Mouse (Mus musculus): ENCODE data around the gene Zfp92. TPM values are rescaled to one million over a fixed set of nuclear protein-coding genes. Genes with fewer than 3 reads are reported as not detected.

The Zfp92 gene
- polyA plus RNA-seq, 1 experiment from 2014 or later, result 0.21 TPM

DNA sequence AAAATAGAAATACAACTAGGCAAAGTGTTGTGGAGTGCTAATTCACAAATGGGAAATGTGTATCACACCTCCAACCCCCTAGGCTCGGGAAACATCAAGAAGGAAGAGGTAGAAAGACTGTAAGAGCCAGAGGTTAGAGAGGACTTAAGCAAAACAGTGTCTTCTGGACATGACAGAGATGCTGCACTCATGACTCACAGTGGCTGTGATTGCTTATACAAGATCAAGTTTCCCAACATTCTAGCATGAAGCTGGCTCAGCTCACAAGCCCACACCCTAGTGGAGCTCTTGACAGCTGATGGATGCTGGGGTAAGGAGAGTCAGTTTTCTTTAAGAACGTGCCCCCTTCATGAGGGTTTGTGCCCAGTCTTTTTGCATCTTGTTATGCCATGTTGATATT is 30.5 kb downstream of the Zfp92 start:
- 54% methylated on average over 2 of the region's 2 CpGs for WGBS
- H3K4me3 ChIP-seq (replicated peaks), result no peak overlapping the region
- H3K9me3 ChIP-seq, result no peaks in the 10 kb centered on the region
- H3K9ac ChIP-seq, result no peak overlapping the region
- H3K4me2 ChIP-seq, result no peak overlapping the region
- ATAC-seq (ENCODE audit: insufficient read depth, low FRiP score, low read depth), result no peak
- H3K36me3 ChIP-seq, result no peaks in the 10 kb centered on the region
- H3K27me3 ChIP-seq (replicated peaks), result no peaks in the 10 kb centered on the region
- H3K27ac ChIP-seq, result no peak overlapping the region
- H3K4me1 ChIP-seq, result no peaks in the 10 kb centered on the region

DNA sequence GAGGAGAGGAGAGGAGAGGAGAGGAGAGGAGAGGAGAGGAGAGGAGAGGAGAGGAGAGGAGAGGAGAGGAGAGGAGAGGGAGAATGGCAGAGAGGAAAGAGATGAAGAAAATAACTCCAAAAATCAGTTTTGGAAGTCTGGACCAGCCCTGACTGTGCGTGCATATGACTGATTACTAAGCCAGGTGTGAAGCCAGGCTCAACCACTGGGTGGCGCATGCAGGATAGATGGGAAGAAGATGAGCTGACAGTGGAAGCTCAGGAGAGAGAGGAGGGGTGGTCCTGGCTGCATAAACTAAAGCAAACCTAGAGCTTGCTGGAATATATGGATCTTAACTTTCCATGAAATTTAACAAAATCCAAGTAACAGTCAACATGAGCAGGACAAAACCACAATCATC is 41.1 kb downstream of the Zfp92 start:
- Histone ChIP-seq H3K9me3 (no peaks in the 10 kb centered on the region), H3K4me1 (no peaks in the 10 kb centered on the region), H3K27me3 (replicated peaks) (no peaks in the 10 kb centered on the region), H3K36me3 (no peaks in the 10 kb centered on the region), H3K4me2 (no peak overlapping the region), H3K4me3 (replicated peaks) (no peak overlapping the region), H3K9ac (no peak overlapping the region), H3K27ac (no peak overlapping the region)
- ATAC-seq (ENCODE audit: insufficient read depth, low FRiP score, low read depth), result no peak
- 28% methylated on average over 2 of the region's 2 CpGs for WGBS

DNA sequence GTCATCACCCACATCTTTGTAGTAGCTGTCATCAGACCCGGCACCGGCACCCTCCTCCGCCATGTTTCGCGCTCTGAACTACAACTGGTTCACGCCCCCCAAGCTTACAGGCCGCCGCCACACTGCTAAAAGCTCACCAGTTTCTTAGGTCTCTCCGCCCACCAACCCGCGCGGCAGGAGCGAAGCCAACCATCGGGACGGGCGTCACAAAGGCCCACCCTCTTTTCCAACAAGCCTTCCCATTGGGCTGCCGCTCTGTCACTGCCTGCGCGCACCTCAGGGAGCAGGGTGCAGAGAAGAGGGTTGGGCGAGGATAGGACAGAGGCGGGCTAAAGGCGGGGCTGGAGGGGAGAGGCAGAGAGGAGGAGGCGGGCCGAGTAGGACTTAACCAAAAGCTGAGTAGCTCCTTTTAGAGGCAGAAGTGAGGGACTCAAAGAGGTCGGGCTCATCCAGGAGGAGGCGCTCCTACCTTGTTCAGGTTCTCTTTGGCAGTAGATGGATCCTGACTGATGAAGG is 48.0 kb downstream of the Zfp92 start, which contains the start of gene Haus7:
Gene Haus7, minus strand, starts transcription at position 168 of the 516 bp plus-strand sequence.
- Histone ChIP-seq H3K4me3 (replicated peaks) (peak within 1 kb of the TSS; percentile 50), H3K9ac (no peak within 1 kb of the TSS), H3K36me3 (no peaks in the 10 kb centered on the region), H3K9me3 (no peaks in the 10 kb centered on the region), H3K4me2 (peak within 1 kb of the TSS; percentile 56), H3K27me3 (replicated peaks) (no peaks in the 10 kb centered on the region), H3K4me1 (no peaks in the 10 kb centered on the region), H3K27ac (no peak within 1 kb of the TSS)
- ATAC-seq (ENCODE audit: insufficient read depth, low FRiP score, low read depth), result peak; percentile 100
- 12% methylated on average over 26 of the region's 26 CpGs for WGBS

DNA sequence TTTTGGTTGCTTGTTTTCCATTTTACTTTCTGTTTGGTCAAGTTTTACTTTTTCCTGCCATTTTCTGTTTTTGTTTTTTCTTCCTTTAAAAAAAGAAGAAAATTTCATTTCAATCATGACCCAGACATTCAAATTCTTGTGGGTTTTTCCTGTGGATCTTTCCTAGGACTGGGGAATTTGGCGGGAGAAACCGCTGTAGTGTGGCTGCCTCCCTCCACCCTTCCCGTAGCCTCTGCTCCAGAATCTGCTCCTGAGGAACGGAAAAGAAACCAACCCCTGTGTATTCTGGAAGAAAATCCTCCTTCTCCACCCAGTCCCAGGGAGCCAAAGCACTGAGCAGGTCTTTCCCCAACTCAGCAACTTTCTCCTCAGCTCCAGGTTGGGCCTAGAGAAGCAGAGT is 49.9 kb downstream of the Zfp92 start:
- Histone ChIP-seq H3K4me2 (no peak overlapping the region), H3K9me3 (no peaks in the 10 kb centered on the region), H3K27ac (no peak overlapping the region), H3K9ac (no peak overlapping the region), H3K36me3 (no peaks in the 10 kb centered on the region), H3K4me1 (no peaks in the 10 kb centered on the region), H3K4me3 (replicated peaks) (no peak overlapping the region), H3K27me3 (replicated peaks) (no peaks in the 10 kb centered on the region)
- WGBS, result 76% methylated on average over 4 of the region's 4 CpGs
- ATAC-seq (ENCODE audit: insufficient read depth, low FRiP score, low read depth), result no peak

DNA sequence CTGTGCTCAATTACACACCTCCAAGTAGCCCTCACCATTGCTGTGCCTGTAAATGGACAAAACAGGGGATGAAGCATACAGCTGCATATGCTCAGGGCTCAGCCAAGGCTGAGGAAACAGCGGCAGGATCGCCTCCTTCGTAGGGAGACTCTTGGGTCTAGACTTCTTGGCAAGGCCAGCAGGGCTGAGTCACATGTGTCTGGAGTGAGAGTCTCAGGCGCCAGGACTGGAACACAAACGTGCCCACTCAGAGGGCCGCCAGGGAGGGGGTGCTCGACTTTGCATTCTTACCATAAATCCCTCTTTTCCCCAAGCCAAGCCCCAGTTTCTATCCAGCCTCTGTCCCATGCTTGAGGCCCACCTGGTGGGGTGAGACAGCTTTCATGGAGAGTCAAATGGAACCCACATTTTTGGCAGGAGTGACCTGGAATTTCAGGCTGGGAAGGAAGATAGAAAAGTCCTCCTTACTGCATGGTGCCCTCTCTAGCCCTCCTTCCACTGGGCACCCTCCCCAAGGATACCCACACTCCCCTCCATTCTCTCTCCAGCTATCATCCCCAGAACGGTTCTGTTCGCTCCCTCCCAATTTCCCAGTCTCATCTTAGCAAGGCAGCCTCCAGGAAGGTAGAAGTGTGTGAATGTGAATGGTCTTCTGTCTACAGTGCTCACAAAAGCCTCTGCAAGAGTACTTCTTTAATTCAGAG is 54.7 kb downstream of the Zfp92 start:
- Histone ChIP-seq H3K4me2 (no peak overlapping the region), H3K27ac (peak overlapping the region; percentile 21; the same call in 1 of the 2 replicates), H3K36me3 (no peaks in the 10 kb centered on the region), H3K4me1 (no peaks in the 10 kb centered on the region), H3K9me3 (no peaks in the 10 kb centered on the region), H3K27me3 (replicated peaks) (no peaks in the 10 kb centered on the region), H3K4me3 (replicated peaks) (no peak overlapping the region), H3K9ac (no peak overlapping the region)
- ATAC-seq (ENCODE audit: insufficient read depth, low FRiP score, low read depth), result peak; percentile 65; the same call in 1 of the 2 replicates
- 51% methylated on average over 9 of the region's 9 CpGs for WGBS

DNA sequence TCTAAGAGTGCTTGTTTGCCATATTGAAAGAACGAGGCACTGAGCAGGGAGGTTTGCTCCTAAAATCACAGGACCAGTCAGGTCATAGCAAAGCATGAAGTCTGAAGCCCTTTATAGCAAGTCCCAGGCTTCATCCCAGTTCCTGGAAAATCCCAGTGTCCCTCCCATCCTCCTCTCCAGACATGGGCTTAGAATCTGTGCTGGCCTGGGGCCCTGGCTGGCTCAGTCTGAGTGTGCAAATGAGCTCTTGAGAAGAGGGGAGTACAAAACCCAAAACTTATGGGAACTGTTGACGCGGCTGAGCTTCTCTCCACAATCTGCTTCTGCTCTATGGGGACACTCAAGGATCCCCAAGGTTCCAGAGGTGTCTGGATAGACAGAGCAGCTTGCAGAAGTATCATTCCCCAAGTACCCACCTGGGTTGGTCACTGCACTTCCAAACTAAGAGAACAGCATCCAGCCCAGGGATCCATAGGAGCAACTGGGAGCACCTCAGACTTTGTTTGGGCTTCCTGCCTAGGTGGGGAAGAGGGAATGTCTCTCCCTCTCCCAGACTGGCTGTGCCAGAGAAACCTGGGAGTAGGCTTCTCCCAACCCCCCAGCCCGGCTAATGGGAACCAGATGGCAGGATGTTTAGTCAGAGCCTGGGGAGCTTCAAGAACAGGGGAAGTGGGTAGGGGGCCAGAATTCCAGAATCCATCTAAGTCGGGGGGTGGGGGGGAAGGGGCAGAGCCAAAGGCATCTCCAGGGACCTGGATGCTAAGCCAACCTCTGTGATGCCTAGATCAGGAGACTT is 56.7 kb downstream of the Zfp92 start:
- no peaks in the 10 kb centered on the region for H3K9me3 ChIP-seq
- H3K27ac ChIP-seq, result peak overlapping the region; percentile 66
- no peaks in the 10 kb centered on the region for H3K4me1 ChIP-seq
- ATAC-seq (ENCODE audit: insufficient read depth, low FRiP score, low read depth), result no peak; the same call in 1 of the 2 replicates
- no peak overlapping the region for H3K4me2 ChIP-seq
- no peaks in the 10 kb centered on the region for H3K36me3 ChIP-seq
- H3K27me3 ChIP-seq (replicated peaks), result no peaks in the 10 kb centered on the region
- H3K9ac ChIP-seq, result no peak overlapping the region
- H3K4me3 ChIP-seq (replicated peaks), result no peak overlapping the region
- 57% methylated on average over 5 of the region's 5 CpGs for WGBS

DNA sequence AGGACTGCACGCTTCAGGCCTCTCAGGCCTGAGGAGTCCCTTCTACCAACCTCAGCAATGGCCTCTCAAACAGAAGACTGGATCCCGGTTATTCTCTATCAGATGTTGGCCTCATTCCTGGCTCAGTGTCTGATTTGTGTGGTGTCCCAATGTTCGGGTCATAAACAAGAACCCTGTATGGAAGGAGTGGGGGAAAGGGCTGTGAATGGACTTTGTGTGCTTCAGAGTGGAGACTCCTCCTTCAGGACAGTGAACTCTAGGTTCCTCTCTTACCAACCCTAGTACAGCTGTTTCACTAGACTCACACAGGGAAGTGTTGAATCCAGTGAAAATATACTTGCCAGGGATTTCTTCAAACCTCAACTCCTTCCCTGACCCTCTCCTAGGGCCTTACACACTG is 57.4 kb downstream of the Zfp92 start:
- no peaks in the 10 kb centered on the region for H3K9me3 ChIP-seq
- 58% methylated on average over 3 of the region's 3 CpGs for WGBS
- no peak for ATAC-seq (ENCODE audit: insufficient read depth, low FRiP score, low read depth)
- no peak overlapping the region for H3K4me3 ChIP-seq (replicated peaks)
- H3K36me3 ChIP-seq, result no peaks in the 10 kb centered on the region
- H3K4me1 ChIP-seq, result no peaks in the 10 kb centered on the region
- H3K27ac ChIP-seq, result peak overlapping the region; percentile 66
- H3K27me3 ChIP-seq (replicated peaks), result no peaks in the 10 kb centered on the region
- no peak overlapping the region for H3K4me2 ChIP-seq
- no peak overlapping the region for H3K9ac ChIP-seq

DNA sequence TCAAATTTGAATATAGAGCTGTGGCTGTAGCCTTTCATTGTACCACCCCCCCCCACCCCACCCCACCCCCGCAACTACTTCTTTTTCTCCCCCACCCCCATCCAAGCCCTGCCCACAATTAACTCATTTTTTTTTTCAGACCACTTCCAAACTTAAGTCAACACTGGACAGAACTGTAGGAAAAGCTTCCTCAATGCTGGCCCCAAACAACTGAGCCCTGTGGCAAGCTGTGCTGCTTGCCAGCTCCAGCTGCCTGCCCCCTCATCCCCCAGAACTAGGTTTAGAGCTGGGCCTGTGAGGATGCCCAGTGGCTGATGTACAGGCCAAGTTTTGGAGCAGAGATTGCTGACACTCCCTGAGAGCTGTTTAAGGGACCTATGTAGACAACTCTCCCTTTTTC is 57.9 kb downstream of the Zfp92 start:
- Histone ChIP-seq H3K4me1 (no peaks in the 10 kb centered on the region), H3K27ac (peak overlapping the region; percentile 66; the same call in 1 of the 2 replicates), H3K27me3 (replicated peaks) (no peaks in the 10 kb centered on the region), H3K9ac (no peak overlapping the region), H3K9me3 (no peaks in the 10 kb centered on the region), H3K4me3 (replicated peaks) (no peak overlapping the region), H3K4me2 (no peak overlapping the region), H3K36me3 (no peaks in the 10 kb centered on the region)
- WGBS, result 47% methylated on average over 1 of the region's 1 CpGs
- ATAC-seq (ENCODE audit: insufficient read depth, low FRiP score, low read depth), result no peak

DNA sequence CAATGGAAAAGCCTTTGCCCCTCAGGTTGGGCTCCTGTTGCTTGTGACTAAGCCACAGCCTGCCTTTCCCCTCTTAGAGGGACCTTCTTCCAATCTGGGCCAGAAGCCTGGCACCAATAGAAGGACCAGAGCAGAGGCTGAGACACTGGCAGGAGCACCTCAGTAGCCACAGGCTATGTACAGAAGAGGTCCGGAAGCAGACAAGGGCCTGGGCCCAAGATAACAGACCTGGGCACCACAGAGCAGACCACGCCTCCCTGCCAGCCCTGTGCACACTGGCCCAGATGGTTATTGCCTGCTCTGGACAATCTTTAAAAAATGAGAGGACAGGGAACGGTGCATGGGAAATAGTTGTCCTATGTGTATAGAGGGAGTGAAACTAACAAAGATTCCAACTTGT is 60.9 kb downstream of the Zfp92 start:
- Histone ChIP-seq H3K9me3 (no peaks in the 10 kb centered on the region), H3K27ac (no peak overlapping the region), H3K36me3 (no peaks in the 10 kb centered on the region), H3K4me2 (no peak overlapping the region), H3K27me3 (replicated peaks) (no peaks in the 10 kb centered on the region), H3K4me3 (replicated peaks) (no peak overlapping the region), H3K4me1 (no peaks in the 10 kb centered on the region), H3K9ac (no peak overlapping the region)
- 88% methylated on average over 3 of the region's 3 CpGs for WGBS
- ATAC-seq (ENCODE audit: insufficient read depth, low FRiP score, low read depth), result no peak

DNA sequence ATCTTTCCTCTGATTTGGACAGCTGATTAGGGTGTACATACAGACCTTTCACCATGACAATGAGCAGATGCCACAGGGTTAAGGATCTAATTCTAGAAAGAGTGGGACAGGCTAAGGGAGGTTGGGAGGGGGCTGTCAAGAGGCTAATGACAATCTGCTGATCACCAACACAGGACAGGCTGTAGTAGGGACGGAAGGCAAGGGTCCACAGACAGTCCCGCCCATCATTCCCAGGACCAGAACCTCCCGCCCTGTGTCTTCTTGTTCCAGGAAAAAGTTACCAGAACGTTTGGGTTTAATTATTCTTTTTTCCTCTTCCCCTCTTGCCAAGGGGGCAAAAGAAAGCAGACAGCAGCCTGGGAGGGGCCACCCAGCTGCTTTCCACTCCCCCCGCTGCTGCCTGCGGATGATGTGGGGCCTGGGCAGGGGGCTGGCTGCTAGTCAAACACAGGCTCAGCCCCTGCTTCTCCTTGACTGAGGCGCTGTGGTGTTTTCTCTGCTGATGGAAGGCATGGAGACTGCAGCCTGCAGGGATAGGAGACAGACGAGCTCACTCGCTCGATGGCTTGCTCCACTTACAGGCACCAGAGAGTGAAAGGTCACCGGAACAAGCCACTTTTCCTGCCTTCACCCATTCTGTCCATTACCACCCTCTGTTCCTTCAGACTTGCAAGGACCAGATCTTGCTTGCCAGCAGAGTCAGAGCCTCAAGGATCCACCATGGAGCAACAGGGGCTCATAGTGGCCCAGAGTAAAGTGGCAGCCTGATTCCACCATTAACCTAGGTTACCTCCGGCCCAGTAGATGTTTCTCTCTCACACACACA is 63.7 kb downstream of the Zfp92 start:
- Histone ChIP-seq H3K4me2 (no peak overlapping the region), H3K27me3 (replicated peaks) (no peaks in the 10 kb centered on the region), H3K9ac (no peak overlapping the region), H3K4me3 (replicated peaks) (no peak overlapping the region), H3K36me3 (no peaks in the 10 kb centered on the region), H3K9me3 (no peaks in the 10 kb centered on the region), H3K4me1 (no peaks in the 10 kb centered on the region), H3K27ac (peak overlapping the region; percentile 63)
- WGBS, result 38% methylated on average over 12 of the region's 12 CpGs
- peak; percentile 43; the same call in 1 of the 2 replicates for ATAC-seq (ENCODE audit: insufficient read depth, low FRiP score, low read depth)

DNA sequence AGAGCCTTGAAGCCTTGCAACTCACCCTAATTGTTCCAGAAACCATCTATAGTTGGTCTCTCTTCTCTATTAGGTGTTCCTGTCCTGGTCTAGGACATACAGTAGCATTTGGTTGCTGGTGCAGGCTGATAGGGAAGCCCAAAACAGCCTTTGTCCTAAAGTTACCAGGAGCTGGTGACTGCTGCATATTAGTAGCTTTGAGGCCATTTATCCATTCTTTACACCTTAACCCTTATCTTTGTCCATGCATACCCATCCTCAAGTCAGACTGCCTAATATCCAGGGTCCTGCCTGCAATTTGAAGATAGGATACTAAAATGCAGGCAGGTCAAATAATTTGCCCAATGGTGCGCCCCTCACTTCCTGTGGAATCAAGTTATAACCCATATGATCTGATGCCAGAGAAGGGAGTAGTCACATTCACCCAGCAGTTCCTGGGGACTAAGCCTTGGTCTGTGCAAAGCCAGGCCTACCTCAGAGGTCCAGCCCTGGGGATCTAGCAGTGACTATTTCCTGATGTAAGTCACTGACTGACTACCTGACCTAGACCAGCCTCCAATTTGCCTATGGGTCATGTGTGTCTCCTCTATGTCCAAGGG is 64.9 kb downstream of the Zfp92 start:
- ATAC-seq (ENCODE audit: insufficient read depth, low FRiP score, low read depth), result no peak
- H3K9ac ChIP-seq, result no peak overlapping the region
- peak overlapping the region; percentile 59; the same call in 1 of the 2 replicates for H3K27ac ChIP-seq
- H3K36me3 ChIP-seq, result no peaks in the 10 kb centered on the region
- no peak overlapping the region for H3K4me2 ChIP-seq
- WGBS, result 85% methylated on average over 1 of the region's 1 CpGs
- no peak overlapping the region for H3K4me3 ChIP-seq (replicated peaks)
- no peaks in the 10 kb centered on the region for H3K4me1 ChIP-seq
- H3K27me3 ChIP-seq (replicated peaks), result no peaks in the 10 kb centered on the region
- H3K9me3 ChIP-seq, result no peaks in the 10 kb centered on the region
